Mouse (Mus musculus) lung, postnatal 0 days (tissue): ENCODE results near the gene Crkl.

Experiments
- CTCF ChIP-seq: IDR thresholded peaks from 2 replicates; pipeline ENCODE4 v1.5.1; 2016; ENCODE audit warnings: antibody characterized with exemption, mild to moderate bottlenecking
- EP300 ChIP-seq: IDR thresholded peaks from 2 replicates; pipeline ENCODE4 v1.6.1; 2016; ENCODE audit warnings: antibody characterized with exemption, mild to moderate bottlenecking, control low read depth

DNA sequence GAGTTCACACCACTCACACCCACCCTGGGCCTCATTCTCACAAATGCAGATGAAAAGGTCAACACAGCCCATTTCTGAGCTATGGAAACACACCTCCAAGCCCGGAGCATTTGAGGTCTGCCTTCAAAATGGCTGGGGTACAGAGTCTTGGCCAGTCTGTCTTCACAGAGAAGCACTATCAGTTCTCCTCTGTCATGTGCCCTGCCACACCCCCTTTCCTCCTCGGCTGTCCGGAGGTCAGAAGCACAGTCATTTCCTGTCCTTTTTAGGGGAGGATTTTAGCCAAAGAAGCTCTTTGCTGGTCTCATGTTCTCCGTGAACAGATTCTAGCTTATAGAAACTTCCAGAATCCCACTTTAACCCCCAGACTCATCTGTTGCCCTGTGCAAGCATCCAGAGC lies 41.6 kb upstream of the Crkl start:
- TF ChIP-seq EP300 (no peak), CTCF (no peak)
